Mouse (Mus musculus) ovary, adult 18-20 months (tissue): Measurements from ENCODE around the gene Oas3.
"Not testable (repeated sequence)": the region's sequence is repeated elsewhere in the genome, so short reads cannot be mapped to it uniquely, and the experiment has no call there.

Experiments used
- DNase-seq: peaks from one replicate; pipeline ENCODE4 v3.0.0; 2022; ENCODE audit warnings: low spot score, mixed read lengths

Oas3 gene

GRCm38 (mm10) chr5:120777478-120777877 lies at the start of gene Oas3:
Oas3 (minus strand) TSS chr5:120777661.
- DNase-seq, result no peak

GRCm38 (mm10) chr5:120818999-120819398 lies 41.5 kb upstream of the Oas3 start:
- DNase-seq, result no peak

DNA sequence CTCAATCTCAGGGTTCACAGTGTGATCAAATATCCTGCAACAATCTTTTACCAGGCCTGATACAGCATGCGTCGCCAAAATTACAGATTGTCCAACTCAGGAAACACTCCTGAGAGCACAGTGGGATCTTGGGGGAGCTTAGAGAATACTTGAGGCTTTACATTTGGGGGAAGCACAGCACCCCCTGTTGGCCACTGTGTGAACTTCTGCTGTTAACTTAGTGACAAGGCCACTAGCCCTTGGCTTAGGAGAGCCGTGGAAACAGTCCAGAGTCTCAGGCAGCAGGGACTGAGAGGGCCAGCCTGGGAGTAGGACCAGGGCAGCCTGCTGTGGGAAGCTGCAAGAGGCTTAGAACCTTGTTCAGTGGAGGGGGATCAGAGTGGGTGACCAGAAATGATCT lies 38.5 kb upstream of the Oas3 start:
- no peak for DNase-seq

GRCm38 (mm10) chr5:120813023-120813422 lies 35.6 kb upstream of the Oas3 start:
- no peak for DNase-seq

- peak; percentile 78 for DNase-seq
Observed at GRCm38 (mm10) chr5:120811951-120812819, 34.7 kb upstream of the Oas3 start, which contains the start of gene Oas1c. Oas1c (minus strand) TSS chr5:120812514.

GRCm38 (mm10) chr5:120809171-120809570 lies 31.7 kb upstream of the Oas3 start:
- DNase-seq, result no peak

GRCm38 (mm10) chr5:120806458-120806857 lies 29.0 kb upstream of the Oas3 start:
- no peak for DNase-seq

- DNase-seq, result no peak
Observed at GRCm38 (mm10) chr5:120803596-120803995, 26.1 kb upstream of the Oas3 start.

- DNase-seq, result not testable (repeated sequence)
Observed at GRCm38 (mm10) chr5:120798943-120799342, 21.5 kb upstream of the Oas3 start.

DNA sequence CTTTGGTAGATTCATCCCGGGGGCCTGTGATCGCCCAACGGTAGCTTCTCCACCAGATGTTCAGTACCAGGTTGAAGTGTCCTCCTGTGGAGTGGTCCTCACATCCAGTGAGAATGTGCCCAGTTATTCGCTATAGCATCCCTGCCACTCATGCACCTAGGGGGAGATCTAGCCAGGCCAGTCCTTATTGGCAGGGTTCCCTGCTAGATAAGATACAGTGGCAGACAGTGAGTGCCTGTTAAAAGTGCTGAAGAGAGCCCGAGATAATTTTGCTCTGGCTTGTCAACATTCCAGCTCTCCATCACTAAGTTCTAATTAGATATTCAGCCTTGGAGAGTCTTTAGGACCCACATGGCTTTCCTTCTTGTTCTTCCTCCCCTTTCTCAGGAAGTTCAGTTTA lies 20.7 kb upstream of the Oas3 start:
- DNase-seq, result not testable (repeated sequence)

- DNase-seq, result not testable (repeated sequence)
Observed at GRCm38 (mm10) chr5:120795480-120796034, 18.1 kb upstream of the Oas3 start, which contains the start of gene Oas1e. Oas1e (minus strand) TSS chr5:120795530.

- no peak for DNase-seq
Observed at GRCm38 (mm10) chr5:120793043-120793442, 15.6 kb upstream of the Oas3 start.

DNA sequence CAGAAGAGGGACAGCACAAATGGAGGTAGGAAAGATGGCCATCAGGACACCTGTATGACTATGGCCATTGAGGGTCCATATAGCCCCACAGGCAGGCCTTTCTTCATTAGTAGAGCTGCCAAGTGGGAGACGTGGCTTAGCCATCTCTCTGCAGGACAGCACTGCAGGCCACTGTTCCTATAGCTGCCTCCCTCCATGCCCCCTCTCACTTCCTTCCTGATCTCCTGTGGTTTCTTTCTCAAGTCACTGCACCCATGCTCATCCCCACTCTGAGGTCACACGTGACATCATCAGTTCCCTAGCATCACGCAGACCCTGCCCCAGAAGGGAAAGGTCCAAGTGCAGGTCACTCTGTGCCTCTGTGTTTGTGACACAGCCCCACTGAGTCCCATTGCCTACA lies 9.6 kb upstream of the Oas3 start:
- DNase-seq, result no peak

- DNase-seq, result no peak
Observed at GRCm38 (mm10) chr5:120782446-120782845, 5.0 kb upstream of the Oas3 start.

- no peak for DNase-seq
Observed at GRCm38 (mm10) chr5:120781646-120782045, 4.2 kb upstream of the Oas3 start.

GRCm38 (mm10) chr5:120779922-120780321 lies 2.5 kb upstream of the Oas3 start:
- DNase-seq, result no peak

DNA sequence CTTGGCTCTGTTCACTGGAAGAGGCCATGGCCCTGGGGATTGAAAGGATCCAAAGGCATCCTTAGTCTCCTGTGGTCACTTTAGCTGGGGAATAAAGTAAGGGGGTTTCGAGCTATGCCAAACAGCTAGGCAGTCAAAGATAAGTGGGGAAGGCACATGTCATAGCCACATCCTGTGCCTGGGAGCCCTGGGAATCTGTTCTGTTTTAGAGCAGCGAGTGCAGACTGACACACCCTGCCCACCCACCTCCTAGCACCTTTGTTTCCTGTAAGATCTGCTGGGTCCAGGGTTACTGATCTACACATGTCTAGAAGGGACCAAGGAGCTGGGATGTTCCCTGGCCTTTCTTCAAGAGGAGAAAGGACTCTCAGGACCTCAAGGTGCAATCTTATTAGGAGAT lies 1.5 kb upstream of the Oas3 start:
- DNase-seq, result no peak

- DNase-seq, result no peak
Observed at GRCm38 (mm10) chr5:120776801-120777200, 660 bp downstream of the Oas3 start.

- no peak for DNase-seq
Observed at GRCm38 (mm10) chr5:120775287-120775985, 2.0 kb downstream of the Oas3 start.

- no peak for DNase-seq
Observed at GRCm38 (mm10) chr5:120769396-120769795, 8.1 kb downstream of the Oas3 start.

GRCm38 (mm10) chr5:120765010-120765409 lies 12.5 kb downstream of the Oas3 start:
- no peak for DNase-seq

GRCm38 (mm10) chr5:120761901-120762300 lies 15.6 kb downstream of the Oas3 start:
- no peak for DNase-seq

DNA sequence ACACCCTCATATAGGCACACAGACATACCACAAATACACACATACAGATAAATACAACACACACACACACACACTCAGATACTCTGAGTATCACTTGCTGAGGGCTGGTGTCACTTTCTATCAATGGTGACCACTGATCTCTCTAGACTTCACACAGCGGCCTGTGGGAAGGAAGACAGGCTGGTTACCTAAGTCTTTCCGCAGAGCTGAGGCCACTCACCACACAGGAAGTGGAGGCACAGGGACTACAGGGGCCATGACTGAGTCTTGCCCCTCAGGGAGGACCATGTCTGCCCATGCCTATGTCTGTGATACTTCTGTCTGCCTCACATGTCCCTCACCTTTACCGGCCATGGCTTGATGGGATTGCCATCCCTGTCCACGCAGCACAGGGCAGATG lies 23.2 kb downstream of the Oas3 start:
- DNase-seq, result no peak
